Mouse (Mus musculus) ES-E14 (cell line): ENCODE results near the gene Mybpc1.

Source experiments
- MAFK ChIP-seq: IDR thresholded peaks from 2 replicates; pipeline ENCODE4 v1.6.1; 2014; ENCODE audit warnings: mild to moderate bottlenecking, low read depth, low read length, inconsistent platforms; ENCODE audit not compliant: insufficient read depth
- ZNF384 ChIP-seq: IDR thresholded peaks from 2 replicates; pipeline ENCODE4 v1.6.1; 2012; ENCODE audit warnings: low read depth, low read length, inconsistent platforms

DNA sequence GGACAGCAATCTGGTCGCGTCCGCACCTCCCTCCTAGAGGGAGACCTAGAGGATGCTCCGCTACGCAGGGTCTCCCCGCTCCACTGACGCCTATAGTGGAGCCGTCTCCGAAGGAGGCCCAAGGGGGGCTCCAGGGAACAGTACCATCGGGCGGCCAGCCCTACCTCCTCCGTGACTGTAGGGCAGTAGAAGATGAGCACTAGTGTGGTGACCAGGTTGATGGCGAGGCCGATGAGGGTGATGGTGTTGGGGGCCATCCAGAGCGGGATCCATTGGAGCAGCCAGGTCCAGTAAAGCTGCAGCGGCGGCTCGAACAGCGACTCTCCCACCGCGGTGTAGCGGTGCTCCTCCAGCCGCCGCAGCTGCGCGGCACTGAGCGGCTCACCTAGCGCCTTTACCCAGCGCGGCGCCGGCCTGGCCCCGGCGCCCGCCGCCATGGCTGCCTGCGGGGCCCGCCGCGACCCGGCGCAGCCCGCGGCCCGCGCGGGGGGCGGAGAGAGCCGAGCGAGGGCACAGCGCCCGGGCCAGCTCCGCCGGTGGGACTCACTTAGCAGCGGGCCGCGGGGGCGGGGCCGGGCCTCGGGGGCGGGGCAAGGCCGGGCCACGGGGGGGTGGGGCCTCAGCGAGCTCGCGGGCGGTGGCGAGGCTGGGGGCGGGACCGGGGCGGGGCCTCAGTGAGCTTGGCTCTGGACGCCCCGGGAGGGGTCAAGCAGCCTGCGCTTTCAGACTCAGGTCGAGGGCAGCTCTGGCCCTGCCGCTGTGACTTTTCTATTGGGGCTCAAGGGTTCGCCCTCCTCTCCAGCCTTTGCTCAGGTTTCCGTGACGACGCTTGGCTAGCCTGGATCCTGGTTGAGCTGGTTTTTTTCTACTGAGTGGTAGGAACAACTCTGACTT is 101.3 kb downstream of the Mybpc1 start, which contains the start of gene Chpt1:
- TF ChIP-seq MAFK (no peak), ZNF384 (no peak)
